Mouse (Mus musculus): Measurements from ENCODE around the gene Dnah6. TPM values are rescaled to one million over a fixed set of nuclear protein-coding genes. Genes with fewer than 3 reads are reported as not detected.

Dnah6 gene
- polyA plus RNA-seq, 1 experiment: 0.04 TPM

DNA sequence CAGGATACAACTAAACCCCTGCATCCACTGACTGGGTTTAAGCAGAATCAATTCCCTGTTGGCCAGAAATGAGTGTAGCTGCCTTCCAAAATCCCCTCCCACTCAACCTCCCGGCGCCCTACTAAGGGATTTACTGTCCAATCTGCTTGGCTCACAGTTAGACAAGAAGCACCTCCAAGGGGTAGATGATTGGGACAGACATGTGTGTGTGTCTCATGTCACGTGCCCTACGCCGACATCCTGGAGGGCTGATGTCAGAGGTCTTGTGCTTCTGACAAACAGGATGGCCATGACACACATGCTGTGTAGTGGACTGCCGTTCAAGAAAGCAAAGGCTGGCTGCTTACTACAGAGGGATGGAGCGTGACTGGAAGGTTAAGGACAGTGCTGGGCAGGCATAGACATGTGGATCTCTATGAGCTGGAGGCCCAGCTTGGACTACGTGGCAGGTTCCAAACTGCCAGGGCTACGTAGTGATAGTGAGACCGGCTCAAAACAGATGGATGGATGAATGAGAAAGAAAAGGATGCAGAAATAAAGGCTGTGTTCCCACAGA lies 202.6 kb downstream of the Dnah6 start:
- H3K36me3 ChIP-seq (ENCODE audit: control insufficient read depth, insufficient read depth, low read length): no peaks in the 10 kb centered on the region
- no peak overlapping the region for H3K27ac ChIP-seq (ENCODE audit: insufficient read depth, low read depth, low read length)
- H3K27me3 ChIP-seq (ENCODE audit: control insufficient read depth, insufficient read depth, low read length): no peaks in the 10 kb centered on the region
- peaks cover 2% of the 10 kb centered on the region; the same call in 1 of the 2 replicates for H3K4me1 ChIP-seq (ENCODE audit: control insufficient read depth, insufficient read depth, insufficient read length, low read length)
- no peak for TF ChIP-seq CTCF (IDR thresholded peaks at IDR 0.05; ENCODE audit: extremely low read depth, insufficient read length, insufficient replicate concordance, low read depth, low read length)
- no peak for TF ChIP-seq POLR2A (IDR thresholded peaks at IDR 0.05; ENCODE audit: low read depth, low read length)
- H3K4me3 ChIP-seq (ENCODE audit: low read depth, low read length): no peak overlapping the region
- 90% methylated on average over 10 of the region's 10 CpGs for WGBS

GRCm38 (mm10) chr6:73014317-73015160 lies 206.9 kb downstream of the Dnah6 start:
- no peak overlapping the region for H3K27ac ChIP-seq (ENCODE audit: insufficient read depth, low read depth, low read length)
- TF ChIP-seq POLR2A (IDR thresholded peaks at IDR 0.05; ENCODE audit: low read depth, low read length) (no peak), CTCF (IDR thresholded peaks at IDR 0.05; ENCODE audit: extremely low read depth, insufficient read length, insufficient replicate concordance, low read depth, low read length) (no peak)
- H3K4me1 ChIP-seq (ENCODE audit: control insufficient read depth, insufficient read depth, insufficient read length, low read length): peaks cover 2% of the 10 kb centered on the region; the same call in 1 of the 2 replicates
- no peak overlapping the region for H3K4me3 ChIP-seq (ENCODE audit: low read depth, low read length)
- no peaks in the 10 kb centered on the region for H3K27me3 ChIP-seq (ENCODE audit: control insufficient read depth, insufficient read depth, low read length)
- 78% methylated on average over 13 of the region's 13 CpGs for WGBS
- no peaks in the 10 kb centered on the region for H3K36me3 ChIP-seq (ENCODE audit: control insufficient read depth, insufficient read depth, low read length)

DNA sequence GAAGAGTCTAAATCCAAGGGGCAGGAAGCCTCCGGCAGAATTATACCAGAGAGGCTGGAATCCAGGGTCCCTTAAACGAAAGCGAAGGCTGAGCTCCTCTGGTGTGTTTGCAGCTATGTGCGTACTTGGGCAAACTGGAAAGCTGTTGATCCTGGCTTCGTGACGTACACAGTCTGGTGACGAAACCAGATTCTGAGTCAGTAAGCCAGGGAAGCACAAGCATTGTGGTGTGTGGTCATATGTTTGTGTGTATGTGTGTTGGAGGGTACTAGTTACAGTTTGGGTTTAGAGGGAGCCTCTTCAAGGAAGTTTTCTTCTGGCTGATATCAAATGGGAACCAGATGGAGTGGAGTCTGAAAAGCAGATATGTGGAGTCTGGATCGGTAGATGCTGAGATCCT lies 208.5 kb downstream of the Dnah6 start:
- no peak for TF ChIP-seq POLR2A (IDR thresholded peaks at IDR 0.05; ENCODE audit: low read depth, low read length)
- TF ChIP-seq CTCF (IDR thresholded peaks at IDR 0.05; ENCODE audit: extremely low read depth, insufficient read length, insufficient replicate concordance, low read depth, low read length): no peak
- 83% methylated on average over 8 of the region's 8 CpGs for WGBS
- Histone ChIP-seq H3K36me3 (ENCODE audit: control insufficient read depth, insufficient read depth, low read length) (no peaks in the 10 kb centered on the region), H3K4me3 (ENCODE audit: low read depth, low read length) (no peak overlapping the region), H3K27me3 (ENCODE audit: control insufficient read depth, insufficient read depth, low read length) (no peaks in the 10 kb centered on the region), H3K4me1 (ENCODE audit: control insufficient read depth, insufficient read depth, insufficient read length, low read length) (peaks cover 2% of the 10 kb centered on the region; the same call in 1 of the 2 replicates), H3K27ac (ENCODE audit: insufficient read depth, low read depth, low read length) (no peak overlapping the region)

DNA sequence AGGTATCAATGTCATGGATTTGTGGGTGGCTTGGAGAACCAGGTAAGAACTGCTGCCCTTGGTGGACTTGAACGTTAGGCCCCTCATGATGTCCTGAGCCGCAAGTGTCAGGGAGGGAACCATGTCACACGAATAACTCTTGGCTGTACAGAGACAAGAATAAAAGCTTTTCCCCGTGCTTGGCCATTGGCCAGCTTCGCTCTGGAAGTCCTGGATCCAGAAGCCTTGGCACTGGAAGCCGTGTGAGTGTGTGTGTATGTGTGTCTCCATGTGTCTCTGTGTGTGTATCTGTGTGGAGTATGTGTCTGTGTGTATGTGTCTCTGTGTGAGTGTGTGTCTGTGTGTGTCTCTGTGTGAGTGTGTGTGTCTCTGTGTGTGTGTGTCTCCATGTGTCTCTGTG lies 209.6 kb downstream of the Dnah6 start:
- Histone ChIP-seq H3K4me3 (ENCODE audit: low read depth, low read length) (no peak overlapping the region), H3K27me3 (ENCODE audit: control insufficient read depth, insufficient read depth, low read length) (no peaks in the 10 kb centered on the region), H3K4me1 (ENCODE audit: control insufficient read depth, insufficient read depth, insufficient read length, low read length) (peaks cover 2% of the 10 kb centered on the region; the same call in 1 of the 2 replicates), H3K27ac (ENCODE audit: insufficient read depth, low read depth, low read length) (no peak overlapping the region), H3K36me3 (ENCODE audit: control insufficient read depth, insufficient read depth, low read length) (no peaks in the 10 kb centered on the region)
- no peak for TF ChIP-seq CTCF (IDR thresholded peaks at IDR 0.05; ENCODE audit: extremely low read depth, insufficient read length, insufficient replicate concordance, low read depth, low read length)
- no peak for TF ChIP-seq POLR2A (IDR thresholded peaks at IDR 0.05; ENCODE audit: low read depth, low read length)
- WGBS: 67% methylated on average over 6 of the region's 6 CpGs

GRCm38 (mm10) chr6:73010073-73010472 lies 211.4 kb downstream of the Dnah6 start:
- 38% methylated on average over 6 of the region's 6 CpGs for WGBS
- Histone ChIP-seq H3K4me1 (ENCODE audit: control insufficient read depth, insufficient read depth, insufficient read length, low read length) (peaks cover 2% of the 10 kb centered on the region; the same call in 1 of the 2 replicates), H3K36me3 (ENCODE audit: control insufficient read depth, insufficient read depth, low read length) (no peaks in the 10 kb centered on the region), H3K4me3 (ENCODE audit: low read depth, low read length) (no peak overlapping the region), H3K27me3 (ENCODE audit: control insufficient read depth, insufficient read depth, low read length) (no peaks in the 10 kb centered on the region), H3K27ac (ENCODE audit: insufficient read depth, low read depth, low read length) (no peak overlapping the region)
- TF ChIP-seq CTCF (IDR thresholded peaks at IDR 0.05; ENCODE audit: extremely low read depth, insufficient read length, insufficient replicate concordance, low read depth, low read length) (peak; percentile 90; the same call in 1 of the 2 replicates), POLR2A (IDR thresholded peaks at IDR 0.05; ENCODE audit: low read depth, low read length) (peak; percentile 28; the same call in 1 of the 2 replicates)

GRCm38 (mm10) chr6:73003601-73004000 lies 217.8 kb downstream of the Dnah6 start:
- Histone ChIP-seq H3K27me3 (ENCODE audit: control insufficient read depth, insufficient read depth, low read length) (no peaks in the 10 kb centered on the region), H3K4me1 (ENCODE audit: control insufficient read depth, insufficient read depth, insufficient read length, low read length) (peaks cover 3% of the 10 kb centered on the region; the same call in 1 of the 2 replicates), H3K27ac (ENCODE audit: insufficient read depth, low read depth, low read length) (no peak overlapping the region), H3K4me3 (ENCODE audit: low read depth, low read length) (no peak overlapping the region), H3K36me3 (ENCODE audit: control insufficient read depth, insufficient read depth, low read length) (no peaks in the 10 kb centered on the region)
- TF ChIP-seq POLR2A (IDR thresholded peaks at IDR 0.05; ENCODE audit: low read depth, low read length): no peak
- no peak for TF ChIP-seq CTCF (IDR thresholded peaks at IDR 0.05; ENCODE audit: extremely low read depth, insufficient read length, insufficient replicate concordance, low read depth, low read length)
- WGBS: 67% methylated on average over 5 of the region's 5 CpGs

- TF ChIP-seq CTCF (IDR thresholded peaks at IDR 0.05; ENCODE audit: extremely low read depth, insufficient read length, insufficient replicate concordance, low read depth, low read length) (no peak), POLR2A (IDR thresholded peaks at IDR 0.05; ENCODE audit: low read depth, low read length) (no peak)
- Histone ChIP-seq H3K4me3 (ENCODE audit: low read depth, low read length) (no peak overlapping the region), H3K27me3 (ENCODE audit: control insufficient read depth, insufficient read depth, low read length) (no peaks in the 10 kb centered on the region), H3K27ac (ENCODE audit: insufficient read depth, low read depth, low read length) (no peak overlapping the region), H3K36me3 (ENCODE audit: control insufficient read depth, insufficient read depth, low read length) (no peaks in the 10 kb centered on the region), H3K4me1 (ENCODE audit: control insufficient read depth, insufficient read depth, insufficient read length, low read length) (peaks cover 3% of the 10 kb centered on the region; the same call in 1 of the 2 replicates)
- 41% methylated on average over 1 of the region's 1 CpGs for WGBS
These were observed 219.1 kb downstream of the Dnah6 start for GRCm38 (mm10) chr6:73002391-73002790.
